ENCODE assay signal across 8 mouse cellular contexts in genomic region chr2:147297876-147298498, GRCm38 (mm10).
DNase-seq lines count a peak whose midpoint lies in the region; ATAC-seq lines count a peak whose summit lies in the region.

No protein-coding gene starts in this region.

- H3K36me3 ChIP-seq in forebrain, embryonic 15.5 days = no peaks in the 10 kb centered on the region

- peaks cover 16% of the 10 kb centered on the region for H3K4me1 ChIP-seq in forebrain, embryonic 15.5 days

- H3K9me3 ChIP-seq in forebrain, embryonic 15.5 days = no peaks in the 10 kb centered on the region

- ATAC-seq in forebrain, embryonic 15.5 days (replicated peaks) = peak; percentile 77

- DNase-seq in cerebellum, postnatal 10 days = peak; percentile 13 to 29
- DNase-seq in cerebellum, postnatal 36 days = no peak
- peak; percentile 3 to 5 for DNase-seq in kidney, postnatal 4 days
- no peak for DNase-seq in kidney, adult 9 months
- DNase-seq in lung, postnatal 10 days = peak; percentile 9
- no peak for DNase-seq in cerebellum, adult 8-10 months
- DNase-seq in frontal cortex, postnatal 36 days (ENCODE audit: low spot score in 2 of 2) = no peak

- no peak overlapping the region for H3K4me2 ChIP-seq in forebrain, embryonic 15.5 days (replicated peaks)

- H3K9ac ChIP-seq in forebrain, embryonic 15.5 days (replicated peaks) = no peak overlapping the region

- H3K4me3 ChIP-seq in forebrain, embryonic 15.5 days = no peak overlapping the region

- WGBS in forebrain, embryonic 15.5 days = 45% methylated on average over 11 of the region's 11 CpGs

- H3K27ac ChIP-seq in forebrain, embryonic 15.5 days (replicated peaks) = peak overlapping the region; percentile 71

- no peaks in the 10 kb centered on the region for H3K27me3 ChIP-seq in forebrain, embryonic 15.5 days

Comparison
In these comparisons a context has a peak if more than half of its experiments do, and no peak if none do; other contexts are left out.
1. DNase-seq: peak in cerebellum, postnatal 10 days (2 of 2), kidney, postnatal 4 days (2 of 2) and lung, postnatal 10 days (single experiment); none in cerebellum, postnatal 36 days (0 of 2), kidney, adult 9 months (single experiment), cerebellum, adult 8-10 months (single experiment) and frontal cortex, postnatal 36 days (0 of 2).